Mouse (Mus musculus): ENCODE data around the gene Gm37240.

GRCm38 (mm10) chr3:85652727-85653665 is 234.3 kb downstream of the Gm37240 start:
- TF ChIP-seq POLR2A (IDR thresholded peaks at IDR 0.05; ENCODE audit: borderline replicate concordance, insufficient read depth, low read length) = no peak
- no peak for TF ChIP-seq CTCF (IDR thresholded peaks at IDR 0.05; ENCODE audit: borderline replicate concordance, insufficient read depth, low read depth, low read length)
